In genomic region chr17:80255208-80255607, GRCm38 (mm10) we compare ENCODE assay signal across 8 mouse cellular contexts. TPM values are rescaled to one million over a fixed set of nuclear protein-coding genes. Genes with fewer than 3 reads are reported as not detected.
A peak's percentile ranks its signal among the peaks of the same experiment; 100 is the strongest.
DNase-seq lines count a peak whose midpoint lies in the region; ATAC-seq and TF ChIP-seq lines count a peak whose summit lies in the region.

No protein-coding gene starts in this region.

- H3K4me3 ChIP-seq in forebrain, embryonic 13.5 days, result no peak overlapping the region
- H3K4me3 ChIP-seq in forebrain, postnatal 0 days (ENCODE audit: low read depth, low read length), result no peak overlapping the region
- H3K4me3 ChIP-seq in brown adipose tissue, adult 24 weeks (ENCODE audit: insufficient read depth, low read depth, low read length), result no peak overlapping the region
- peak overlapping the region; percentile 21 for H3K4me3 ChIP-seq in heart, embryonic 13.5 days
- H3K4me3 ChIP-seq in liver, embryonic 16.5 days (ENCODE audit: low read depth, low read length), result no peak overlapping the region

- no peak for DNase-seq in forebrain, postnatal 0 days
- DNase-seq in testis, postnatal 14 days (ENCODE audit: low spot score), result peak; percentile 67
- no peak for DNase-seq in layer of hippocampus, adult 8-10 months (ENCODE audit: low spot score in 2 of 2)
- DNase-seq in layer of hippocampus, postnatal 10 days (ENCODE audit: low spot score in 2 of 2), result no peak

- peak; percentile 38; the same call in 1 of the 2 replicates for ATAC-seq in forebrain, embryonic 13.5 days
- ATAC-seq in forebrain, postnatal 0 days, result no peak
- peak; percentile 61; the same call in 1 of the 2 replicates for ATAC-seq in heart, embryonic 13.5 days (ENCODE audit: extremely low read depth, insufficient number of reproducible peaks, low FRiP score, low TSS enrichment)
- ATAC-seq in liver, embryonic 16.5 days (ENCODE audit: low read depth), result peak; percentile 48; the same call in 1 of the 2 replicates

- H3K27ac ChIP-seq in forebrain, embryonic 13.5 days, result no peak overlapping the region
- no peak overlapping the region for H3K27ac ChIP-seq in forebrain, postnatal 0 days (ENCODE audit: low read depth, low read length)
- peak overlapping the region; percentile 47; the same call in 1 of the 2 replicates for H3K27ac ChIP-seq in brown adipose tissue, adult 24 weeks (replicated peaks; ENCODE audit: low read depth, low read length)
- H3K27ac ChIP-seq in heart, embryonic 13.5 days (replicated peaks), result peak overlapping the region; percentile 82
- no peak overlapping the region for H3K27ac ChIP-seq in liver, embryonic 16.5 days (ENCODE audit: low read length)

- no peak overlapping the region for H3K9ac ChIP-seq in forebrain, embryonic 13.5 days
- no peak overlapping the region for H3K9ac ChIP-seq in forebrain, postnatal 0 days
- peak overlapping the region; percentile 48 for H3K9ac ChIP-seq in heart, embryonic 13.5 days
- no peak overlapping the region for H3K9ac ChIP-seq in liver, embryonic 16.5 days (ENCODE audit: low read depth, low read length)

- peaks cover 97% of the 10 kb centered on the region for H3K36me3 ChIP-seq in forebrain, embryonic 13.5 days (ENCODE audit: poor library complexity, severe bottlenecking)
- H3K36me3 ChIP-seq in forebrain, postnatal 0 days (ENCODE audit: insufficient read depth), result peaks cover 87% of the 10 kb centered on the region
- peaks cover 88% of the 10 kb centered on the region for H3K36me3 ChIP-seq in heart, embryonic 13.5 days
- H3K36me3 ChIP-seq in liver, embryonic 16.5 days (ENCODE audit: control insufficient read depth, insufficient read depth), result peaks cover 29% of the 10 kb centered on the region

- no peak for TF ChIP-seq CTCF in forebrain, postnatal 0 days (IDR thresholded peaks at IDR 0.05; ENCODE audit: low read depth)

- no peaks in the 10 kb centered on the region for H3K27me3 ChIP-seq in forebrain, embryonic 13.5 days
- H3K27me3 ChIP-seq in forebrain, postnatal 0 days (ENCODE audit: insufficient read depth, low read length), result no peaks in the 10 kb centered on the region
- H3K27me3 ChIP-seq in heart, embryonic 13.5 days (replicated peaks), result no peaks in the 10 kb centered on the region
- H3K27me3 ChIP-seq in liver, embryonic 16.5 days (ENCODE audit: control insufficient read depth, insufficient read depth, low read depth, low read length), result no peaks in the 10 kb centered on the region

- no peak overlapping the region for H3K4me2 ChIP-seq in forebrain, embryonic 13.5 days
- H3K4me2 ChIP-seq in forebrain, postnatal 0 days (ENCODE audit: low read depth), result no peak overlapping the region
- peak overlapping the region; percentile 57 for H3K4me2 ChIP-seq in heart, embryonic 13.5 days
- no peak overlapping the region for H3K4me2 ChIP-seq in liver, embryonic 16.5 days (ENCODE audit: low read depth, low read length)

- 54% methylated on average over 13 of the region's 13 CpGs for WGBS in forebrain, embryonic 13.5 days
- 56% methylated on average over 13 of the region's 13 CpGs for WGBS in forebrain, postnatal 0 days
- whole genome bisulfite sequencing in heart, embryonic 13.5 days, result 8% methylated on average over 13 of the region's 13 CpGs
- 54% methylated on average over 13 of the region's 13 CpGs for WGBS in liver, embryonic 16.5 days (ENCODE audit: insufficient replicate concordance)

- no peaks in the 10 kb centered on the region for H3K9me3 ChIP-seq in forebrain, embryonic 13.5 days (replicated peaks)
- no peaks in the 10 kb centered on the region for H3K9me3 ChIP-seq in forebrain, postnatal 0 days (ENCODE audit: low read length)
- H3K9me3 ChIP-seq in heart, embryonic 13.5 days, result no peaks in the 10 kb centered on the region
- no peaks in the 10 kb centered on the region; the same call in 1 of the 2 replicates for H3K9me3 ChIP-seq in liver, embryonic 16.5 days (replicated peaks; ENCODE audit: control insufficient read depth, low read length)

- H3K4me1 ChIP-seq in forebrain, embryonic 13.5 days, result no peaks in the 10 kb centered on the region
- H3K4me1 ChIP-seq in forebrain, postnatal 0 days (ENCODE audit: insufficient read depth), result no peaks in the 10 kb centered on the region
- H3K4me1 ChIP-seq in brown adipose tissue, adult 24 weeks (ENCODE audit: control insufficient read depth, insufficient read depth, insufficient read length, low read length), result no peaks in the 10 kb centered on the region
- H3K4me1 ChIP-seq in heart, embryonic 13.5 days, result peaks cover 36% of the 10 kb centered on the region
- no peaks in the 10 kb centered on the region for H3K4me1 ChIP-seq in liver, embryonic 16.5 days (ENCODE audit: control insufficient read depth, low read depth, low read length)

RNA-seq across cellular contexts. Expression of gene Gemin6, which starts 31.0 kb away (rescaled TPM):
- 33.6 and 35.8 TPM in 2 replicates for polyA plus RNA-seq in forebrain, embryonic 13.5 days (2015; fragmentation: Nextera tagmentation; extraction: Ambion mirVana)
- 13.9 and 14.0 TPM in 2 replicates for total RNA-seq in forebrain, postnatal 0 days (2014; rRNA removed)
- 23.5 and 24.9 TPM in 2 replicates for polyA plus RNA-seq in forebrain, postnatal 0 days (2015; fragmentation: Nextera tagmentation; extraction: Ambion mirVana)
- polyA plus RNA-seq in brown adipose tissue, adult 24 weeks (2012; ENCODE audit: insufficient read depth, insufficient read length, missing spikeins), result 4.9 and 8.4 TPM in 2 replicates
- polyA plus RNA-seq in heart, embryonic 13.5 days (2015; fragmentation: Nextera tagmentation; extraction: Ambion mirVana), result 24.7 and 32.3 TPM in 2 replicates
- 21.3 and 25.3 TPM in 2 replicates for polyA plus RNA-seq in liver, embryonic 16.5 days (2015; fragmentation: Nextera tagmentation; extraction: Ambion mirVana)
- total RNA-seq in layer of hippocampus, adult 8-10 months (2022), result 1 to 10 TPM; 4.9 to 6.5 (median 5.6) TPM
- 1 to 10 TPM; 5.1 to 6.8 TPM for total RNA-seq in layer of hippocampus, postnatal 10 days (2021)

RNA-seq across cellular contexts. Expression of gene Morn2, which starts 34.8 kb away (rescaled TPM):
- 49.0 and 51.0 TPM in 2 replicates for polyA plus RNA-seq in forebrain, embryonic 13.5 days (2015; fragmentation: Nextera tagmentation; extraction: Ambion mirVana)
- 26.4 and 33.2 TPM in 2 replicates for total RNA-seq in forebrain, postnatal 0 days (2014; rRNA removed)
- polyA plus RNA-seq in forebrain, postnatal 0 days (2015; fragmentation: Nextera tagmentation; extraction: Ambion mirVana), result 42.2 and 47.8 TPM in 2 replicates
- 16.0 and 24.1 TPM in 2 replicates for polyA plus RNA-seq in brown adipose tissue, adult 24 weeks (2012; ENCODE audit: insufficient read depth, insufficient read length, missing spikeins)
- 21.8 and 23.9 TPM in 2 replicates for polyA plus RNA-seq in heart, embryonic 13.5 days (2015; fragmentation: Nextera tagmentation; extraction: Ambion mirVana)
- 6.4 and 7.9 TPM in 2 replicates for polyA plus RNA-seq in liver, embryonic 16.5 days (2015; fragmentation: Nextera tagmentation; extraction: Ambion mirVana)
- 10 to 100 TPM; 13.1 to 24.6 (median 16.8) TPM for total RNA-seq in layer of hippocampus, adult 8-10 months (2022)
- 10 to 100 TPM; 18.5 to 21.9 TPM for total RNA-seq in layer of hippocampus, postnatal 10 days (2021)

RNA-seq across cellular contexts. Expression of gene Dhx57, which starts 35.1 kb away (rescaled TPM):
- polyA plus RNA-seq in forebrain, embryonic 13.5 days (2015; fragmentation: Nextera tagmentation; extraction: Ambion mirVana), result 28.6 and 32.0 TPM in 2 replicates
- 72.1 and 72.4 TPM in 2 replicates for total RNA-seq in forebrain, postnatal 0 days (2014; rRNA removed)
- polyA plus RNA-seq in forebrain, postnatal 0 days (2015; fragmentation: Nextera tagmentation; extraction: Ambion mirVana), result 26.1 and 33.7 TPM in 2 replicates
- polyA plus RNA-seq in brown adipose tissue, adult 24 weeks (2012; ENCODE audit: insufficient read depth, insufficient read length, missing spikeins), result 4.5 and 4.8 TPM in 2 replicates
- polyA plus RNA-seq in heart, embryonic 13.5 days (2015; fragmentation: Nextera tagmentation; extraction: Ambion mirVana), result 8.2 and 8.5 TPM in 2 replicates
- polyA plus RNA-seq in liver, embryonic 16.5 days (2015; fragmentation: Nextera tagmentation; extraction: Ambion mirVana), result 3.8 and 4.8 TPM in 2 replicates
- 10 to 100 TPM; 35.5 to 42.2 (median 38.5) TPM for total RNA-seq in layer of hippocampus, adult 8-10 months (2022)
- 10 to 100 TPM; 54.2 to 59.1 TPM for total RNA-seq in layer of hippocampus, postnatal 10 days (2021)

RNA-seq across cellular contexts. Expression of gene Ttc39d, which starts 47.9 kb away (rescaled TPM):
- polyA plus RNA-seq in forebrain, embryonic 13.5 days (2015; fragmentation: Nextera tagmentation; extraction: Ambion mirVana), result 0.11 and 0.13 TPM in 2 replicates
- total RNA-seq in forebrain, postnatal 0 days (2014; rRNA removed), result 0.15 and 0.43 TPM in 2 replicates
- 0.05 and 0.19 TPM in 2 replicates for polyA plus RNA-seq in forebrain, postnatal 0 days (2015; fragmentation: Nextera tagmentation; extraction: Ambion mirVana)
- polyA plus RNA-seq in brown adipose tissue, adult 24 weeks (2012; ENCODE audit: insufficient read depth, insufficient read length, missing spikeins), result not detected in 2 replicates
- polyA plus RNA-seq in heart, embryonic 13.5 days (2015; fragmentation: Nextera tagmentation; extraction: Ambion mirVana), result 0.05 and 0.08 TPM in 2 replicates
- not detected in 2 replicates for polyA plus RNA-seq in liver, embryonic 16.5 days (2015; fragmentation: Nextera tagmentation; extraction: Ambion mirVana)
- total RNA-seq in layer of hippocampus, adult 8-10 months (2022), result under 1 TPM; 0.21 to 0.43 (median 0.30) TPM
- under 1 TPM; 0.16 to 0.22 TPM for total RNA-seq in layer of hippocampus, postnatal 10 days (2021)

RNA-seq across cellular contexts. Expression of gene Srsf7, which starts 48.1 kb away (rescaled TPM):
- polyA plus RNA-seq in forebrain, embryonic 13.5 days (2015; fragmentation: Nextera tagmentation; extraction: Ambion mirVana), result 747 and 755 TPM in 2 replicates
- total RNA-seq in forebrain, postnatal 0 days (2014; rRNA removed), result 228 and 253 TPM in 2 replicates
- polyA plus RNA-seq in forebrain, postnatal 0 days (2015; fragmentation: Nextera tagmentation; extraction: Ambion mirVana), result 251 and 279 TPM in 2 replicates
- 33.3 and 35.9 TPM in 2 replicates for polyA plus RNA-seq in brown adipose tissue, adult 24 weeks (2012; ENCODE audit: insufficient read depth, insufficient read length, missing spikeins)
- polyA plus RNA-seq in heart, embryonic 13.5 days (2015; fragmentation: Nextera tagmentation; extraction: Ambion mirVana), result 297 and 314 TPM in 2 replicates
- 178 and 195 TPM in 2 replicates for polyA plus RNA-seq in liver, embryonic 16.5 days (2015; fragmentation: Nextera tagmentation; extraction: Ambion mirVana)
- 100 to 1,000 TPM; 110 to 136 (median 121) TPM for total RNA-seq in layer of hippocampus, adult 8-10 months (2022)
- total RNA-seq in layer of hippocampus, postnatal 10 days (2021), result 100 to 1,000 TPM; 122 to 141 TPM

Comparison
In these comparisons a context has a peak if more than half of its experiments do, and no peak if none do; other contexts are left out.
1. H3K27ac ChIP-seq: peak in brown adipose tissue, adult 24 weeks (single experiment) and heart, embryonic 13.5 days (single experiment); none in forebrain, embryonic 13.5 days (single experiment), forebrain, postnatal 0 days (single experiment) and liver, embryonic 16.5 days (single experiment).